Mouse (Mus musculus) C2C12 (cell line): ENCODE measurements at regions not wholly inside any gene's neighbourhood (a gene's known extent, or its start where the extent isn't known, plus 50 kb on each side); places are given as distances from the start of the nearest gene placed in this dataset.

Experiments
- CTCF ChIP-seq: IDR thresholded peaks from one replicate; pipeline ENCODE4 v1.5.1; 2011; ENCODE audit not compliant: control insufficient read depth, insufficient read depth, insufficient read length
- FOSL1 ChIP-seq: IDR thresholded peaks from one replicate; pipeline ENCODE4 v1.8.0; 2011; ENCODE audit warnings: mild to moderate bottlenecking, low read length; ENCODE audit not compliant: poor library complexity, insufficient read depth, severe bottlenecking
- MAX ChIP-seq: IDR thresholded peaks from one replicate; pipeline ENCODE4 v1.6.1; 2011; ENCODE audit warnings: mild to moderate bottlenecking, control low read depth
- MYOG ChIP-seq: IDR thresholded peaks from one replicate; pipeline ENCODE4 v1.6.1; 2011; ENCODE audit not compliant: control insufficient read depth, insufficient read length; ENCODE audit errors: extremely low read depth
- USF1 ChIP-seq: IDR thresholded peaks from one replicate; pipeline ENCODE4 v1.6.1; 2011; ENCODE audit warnings: low read depth, mild to moderate bottlenecking, control low read depth, moderate library complexity

- TF ChIP-seq MYOG, result no peak
- TF ChIP-seq FOSL1, result no peak
- no peak for TF ChIP-seq CTCF
- TF ChIP-seq USF1, result no peak
- TF ChIP-seq MAX, result no peak
These were observed 257.1 kb upstream of the Pik3r1 start for GRCm38 (mm10) chr13:102025138-102025537.
